Comparison of ENCODE assay signal across 8 mouse cellular contexts in genomic region chr10:83184480-83185069, GRCm38 (mm10).
DNase-seq lines count a peak whose midpoint lies in the region; ATAC-seq lines count a peak whose summit lies in the region.

No protein-coding gene starts in this region.

- no peak overlapping the region for H3K4me3 ChIP-seq in heart, embryonic 13.5 days
- H3K4me3 ChIP-seq in liver, embryonic 15.5 days (replicated peaks) = no peak overlapping the region

- DNase-seq in heart, adult 9 months (ENCODE audit: low spot score in 2 of 2) = no peak
- peak; percentile 52 for DNase-seq in MEL-GATA-1-ER (ENCODE audit: extremely low read depth, low read depth)
- DNase-seq in cerebellum, adult 9-11 months = peak; percentile 55
- DNase-seq in kidney, adult 11 months = peak; percentile 38
- no peak for DNase-seq in embryo, embryonic 10 days (ENCODE audit: low spot score)
- no peak for DNase-seq in spleen, adult 18-20 months

- peak overlapping the region; percentile 36; the same call in 1 of the 2 replicates for H3K27ac ChIP-seq in heart, embryonic 13.5 days (replicated peaks)
- peak overlapping the region; percentile 29; the same call in 1 of the 2 replicates for H3K27ac ChIP-seq in liver, embryonic 15.5 days (replicated peaks)

- H3K9me3 ChIP-seq in heart, embryonic 13.5 days = 0 out of 2 replicates have a peak, but pooled peaks cover under 1% of the 10 kb centered on the region
- no peaks in the 10 kb centered on the region for H3K9me3 ChIP-seq in liver, embryonic 15.5 days (replicated peaks)

- H3K9ac ChIP-seq in heart, embryonic 13.5 days = peak overlapping the region; percentile 20; the same call in 1 of the 2 replicates
- H3K9ac ChIP-seq in liver, embryonic 15.5 days = no peak overlapping the region

- ATAC-seq in heart, embryonic 13.5 days (ENCODE audit: extremely low read depth, insufficient number of reproducible peaks, low FRiP score, low TSS enrichment) = no peak
- peak; percentile 32; the same call in 1 of the 2 replicates for ATAC-seq in liver, embryonic 15.5 days (ENCODE audit: insufficient read depth)

- no peak overlapping the region for H3K4me2 ChIP-seq in heart, embryonic 13.5 days
- H3K4me2 ChIP-seq in liver, embryonic 15.5 days = peak overlapping the region; percentile 19; the same call in 1 of the 2 replicates

- WGBS in heart, embryonic 13.5 days = 50% methylated on average over 7 of the region's 7 CpGs
- WGBS in liver, embryonic 15.5 days (ENCODE audit: insufficient replicate concordance) = 19% methylated on average over 7 of the region's 7 CpGs

- H3K27me3 ChIP-seq in heart, embryonic 13.5 days (replicated peaks) = no peaks in the 10 kb centered on the region
- no peaks in the 10 kb centered on the region for H3K27me3 ChIP-seq in liver, embryonic 15.5 days

- H3K4me1 ChIP-seq in heart, embryonic 13.5 days = peaks cover 49% of the 10 kb centered on the region
- peaks cover 40% of the 10 kb centered on the region for H3K4me1 ChIP-seq in liver, embryonic 15.5 days (replicated peaks)

- no peaks in the 10 kb centered on the region for H3K36me3 ChIP-seq in heart, embryonic 13.5 days
- no peaks in the 10 kb centered on the region for H3K36me3 ChIP-seq in liver, embryonic 15.5 days (replicated peaks)

Comparison
In these comparisons a context has a peak if more than half of its experiments do, and no peak if none do; other contexts are left out.
1. DNase-seq: peak in MEL-GATA-1-ER (single experiment), cerebellum, adult 9-11 months (single experiment) and kidney, adult 11 months (single experiment); none in heart, adult 9 months (0 of 2), embryo, embryonic 10 days (single experiment) and spleen, adult 18-20 months (0 of 2).